Mouse (Mus musculus): ENCODE data around the gene Morn5.

GRCm38 (mm10) chr2:36099739-36100138, 50.5 kb downstream of the Morn5 start:
- no peak for TF ChIP-seq CTCF (IDR thresholded peaks at IDR 0.05; ENCODE audit: borderline replicate concordance, extremely low read depth, insufficient read depth, insufficient read length)
- no peak for TF ChIP-seq POLR2A (IDR thresholded peaks at IDR 0.05; ENCODE audit: borderline replicate concordance, extremely low read depth, insufficient read depth, insufficient read length, poor library complexity, severe bottlenecking)
